Mouse (Mus musculus) splenic B cell, adult 2 months (primary cell): ENCODE measurements around the gene Col19a1.

Source experiments
- DNase-seq: peaks from one replicate; pipeline ENCODE4 v3.0.0-alpha.2; 2011; ENCODE audit warnings: low read depth, low spot score
- H3K27me3 ChIP-seq: 2 replicates; pipeline ENCODE4 v1.6.1; 2012; ENCODE audit warnings: mild to moderate bottlenecking, low read length, moderate library complexity, mixed read lengths; ENCODE audit not compliant: control insufficient read depth, poor library complexity, insufficient read depth, severe bottlenecking
- H3K36me3 ChIP-seq: 2 replicates; pipeline ENCODE4 v1.6.1; 2012; ENCODE audit warnings: mild to moderate bottlenecking, low read length, moderate library complexity, mixed read lengths; ENCODE audit not compliant: control insufficient read depth, poor library complexity, insufficient read depth, severe bottlenecking

Col19a1 gene

GRCm38 (mm10) chr1:24303077-24303476 is 284.2 kb downstream of the Col19a1 start:
- no peaks in the 10 kb centered on the region for H3K36me3 ChIP-seq
- no peaks in the 10 kb centered on the region for H3K27me3 ChIP-seq

GRCm38 (mm10) chr1:24302674-24303073 is 284.6 kb downstream of the Col19a1 start:
- H3K27me3 ChIP-seq: no peaks in the 10 kb centered on the region
- peak; percentile 25 for DNase-seq
- no peaks in the 10 kb centered on the region for H3K36me3 ChIP-seq

More at GRCm38 (mm10) chr1:24303077-24303476, 284.2 kb downstream of the Col19a1 start:
- no peak for DNase-seq

GRCm38 (mm10) chr1:24300700-24301099 is 286.6 kb downstream of the Col19a1 start:
- Histone ChIP-seq H3K36me3 (no peaks in the 10 kb centered on the region), H3K27me3 (no peaks in the 10 kb centered on the region)
- DNase-seq: no peak

GRCm38 (mm10) chr1:24294979-24295942 is 292.0 kb downstream of the Col19a1 start:
- H3K27me3 ChIP-seq: no peaks in the 10 kb centered on the region
- no peaks in the 10 kb centered on the region for H3K36me3 ChIP-seq
- DNase-seq: no peak

- Histone ChIP-seq H3K27me3 (no peaks in the 10 kb centered on the region), H3K36me3 (no peaks in the 10 kb centered on the region)
- DNase-seq: no peak
These were observed 294.8 kb downstream of the Col19a1 start for GRCm38 (mm10) chr1:24292515-24292914.

- Histone ChIP-seq H3K36me3 (no peaks in the 10 kb centered on the region), H3K27me3 (no peaks in the 10 kb centered on the region)
- DNase-seq: no peak
These were observed 300.9 kb downstream of the Col19a1 start for GRCm38 (mm10) chr1:24286360-24286759.

- no peaks in the 10 kb centered on the region for H3K36me3 ChIP-seq
- DNase-seq: no peak
These were observed 320.2 kb downstream of the Col19a1 start for GRCm38 (mm10) chr1:24267022-24267421.

GRCm38 (mm10) chr1:24261181-24261580 is 326.1 kb downstream of the Col19a1 start:
- Histone ChIP-seq H3K27me3 (no peaks in the 10 kb centered on the region; the same call in 1 of the 2 replicates), H3K36me3 (no peaks in the 10 kb centered on the region)
- no peak for DNase-seq

More at GRCm38 (mm10) chr1:24267022-24267421, 320.2 kb downstream of the Col19a1 start:
- no peaks in the 10 kb centered on the region for H3K27me3 ChIP-seq

GRCm38 (mm10) chr1:24259419-24259818 is 327.9 kb downstream of the Col19a1 start:
- H3K27me3 ChIP-seq: no peaks in the 10 kb centered on the region; the same call in 1 of the 2 replicates
- no peaks in the 10 kb centered on the region for H3K36me3 ChIP-seq
- no peak for DNase-seq

- Histone ChIP-seq H3K27me3 (no peaks in the 10 kb centered on the region; the same call in 1 of the 2 replicates), H3K36me3 (no peaks in the 10 kb centered on the region)
- DNase-seq: no peak
These were observed 329.3 kb downstream of the Col19a1 start for GRCm38 (mm10) chr1:24257961-24258360.

GRCm38 (mm10) chr1:24249105-24249664 is 338.1 kb downstream of the Col19a1 start:
- Histone ChIP-seq H3K27me3 (no peaks in the 10 kb centered on the region), H3K36me3 (no peaks in the 10 kb centered on the region)
- peak; percentile 10 for DNase-seq

GRCm38 (mm10) chr1:24248294-24249104 is 338.8 kb downstream of the Col19a1 start:
- no peak for DNase-seq
- Histone ChIP-seq H3K27me3 (no peaks in the 10 kb centered on the region), H3K36me3 (no peaks in the 10 kb centered on the region)

- Histone ChIP-seq H3K36me3 (no peaks in the 10 kb centered on the region), H3K27me3 (no peaks in the 10 kb centered on the region)
- no peak for DNase-seq
These were observed 341.4 kb downstream of the Col19a1 start for GRCm38 (mm10) chr1:24245700-24246375.

GRCm38 (mm10) chr1:24244931-24245330 is 342.3 kb downstream of the Col19a1 start:
- H3K27me3 ChIP-seq: no peaks in the 10 kb centered on the region
- H3K36me3 ChIP-seq: no peaks in the 10 kb centered on the region
- no peak for DNase-seq
